Mouse (Mus musculus): ENCODE results near the gene Glipr1l2.
"Not testable (repeated sequence)": the region's sequence is repeated elsewhere in the genome, so short reads cannot be mapped to it uniquely, and the experiment has no call there.

GRCm38 (mm10) chr10:112060583-112060934 is 22.6 kb upstream of the Glipr1l2 start:
- TF ChIP-seq POLR2A (IDR thresholded peaks at IDR 0.05; ENCODE audit: control insufficient read depth, extremely low read depth, insufficient read depth, low read length, poor library complexity); CTCF (IDR thresholded peaks at IDR 0.05; ENCODE audit: borderline replicate concordance, control insufficient read depth, extremely low read depth, insufficient read depth, low read length, poor library complexity): not testable (repeated sequence)

Measured in thymus, adult 2 months (tissue).